Mouse (Mus musculus): Measurements from ENCODE around the gene Olfr1535.
A peak's percentile ranks its signal among the peaks of the same experiment; 100 is the strongest.

Gene Olfr1535

GRCm38 (mm10) chr13:21559793-21560192 is at the start of gene Olfr1535:
Gene Olfr1535, minus strand, starts transcription at chr13:21559893.
- no peak for DNase-seq (ENCODE audit: low spot score in 2 of 2)

DNA sequence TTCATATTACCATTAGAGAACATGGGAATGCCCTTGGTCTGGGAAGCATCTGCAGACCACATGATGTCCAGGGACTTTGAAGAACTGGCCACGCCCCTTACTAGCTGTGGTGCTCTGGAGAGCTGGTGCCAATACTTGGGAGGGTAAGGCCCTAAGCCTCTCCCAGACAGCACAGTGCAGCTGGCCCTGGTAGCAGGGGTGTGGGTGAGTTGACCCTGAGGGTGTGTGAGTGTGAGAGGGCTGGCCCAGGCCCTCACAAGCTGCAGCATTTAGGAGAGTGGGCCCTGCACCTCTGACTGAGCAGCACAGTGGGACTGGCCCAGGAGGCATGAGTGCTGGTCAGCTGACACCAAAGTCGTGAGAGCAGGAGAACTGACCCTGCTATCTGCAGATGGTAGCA is 31.9 kb upstream of the Olfr1535 start:
- no peak for DNase-seq (ENCODE audit: low spot score in 2 of 2)

- no peak for DNase-seq (ENCODE audit: low spot score in 2 of 2)
These were observed 22.0 kb upstream of the Olfr1535 start, which contains the start of gene Olfr1364 for GRCm38 (mm10) chr13:21581659-21582058. Gene Olfr1364, minus strand, starts transcription at chr13:21581759.

DNA sequence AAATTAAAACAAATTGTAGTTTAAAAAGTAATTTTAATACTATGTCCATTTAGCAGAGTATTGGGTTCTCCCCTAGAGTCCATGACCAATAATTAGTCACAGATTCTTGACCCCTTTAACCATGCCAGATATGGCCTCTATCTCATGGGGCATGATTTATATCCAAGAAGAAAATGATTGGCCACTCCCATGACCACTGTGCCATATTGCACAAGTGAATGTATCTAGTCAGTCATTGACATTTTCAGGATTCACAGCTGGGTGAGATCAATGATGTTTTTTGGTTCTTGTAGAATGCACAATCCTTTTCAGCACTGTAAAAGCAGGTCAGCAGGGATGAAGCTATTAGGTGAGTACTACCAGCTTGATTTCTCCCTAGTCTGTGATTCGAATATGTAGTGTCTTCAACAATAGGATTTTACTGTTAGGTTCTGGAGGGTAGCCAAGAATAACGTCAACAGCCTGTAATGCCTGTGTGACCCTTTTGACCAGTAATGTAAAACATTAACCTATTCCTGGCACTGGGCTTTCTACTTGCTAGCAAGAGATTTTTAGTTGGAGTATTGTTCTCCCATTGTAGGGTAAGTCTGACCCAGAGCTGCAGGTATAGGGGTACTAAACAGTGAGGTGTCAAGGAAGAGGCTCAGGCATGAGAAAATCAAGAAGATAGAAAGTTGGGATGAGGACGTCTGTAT is 9.1 kb downstream of the Olfr1535 start:
- DNase-seq (ENCODE audit: low spot score in 2 of 2) = no peak

- no peak for DNase-seq (ENCODE audit: low spot score in 2 of 2)
These were observed 10.2 kb downstream of the Olfr1535 start for GRCm38 (mm10) chr13:21549487-21549886.

DNA sequence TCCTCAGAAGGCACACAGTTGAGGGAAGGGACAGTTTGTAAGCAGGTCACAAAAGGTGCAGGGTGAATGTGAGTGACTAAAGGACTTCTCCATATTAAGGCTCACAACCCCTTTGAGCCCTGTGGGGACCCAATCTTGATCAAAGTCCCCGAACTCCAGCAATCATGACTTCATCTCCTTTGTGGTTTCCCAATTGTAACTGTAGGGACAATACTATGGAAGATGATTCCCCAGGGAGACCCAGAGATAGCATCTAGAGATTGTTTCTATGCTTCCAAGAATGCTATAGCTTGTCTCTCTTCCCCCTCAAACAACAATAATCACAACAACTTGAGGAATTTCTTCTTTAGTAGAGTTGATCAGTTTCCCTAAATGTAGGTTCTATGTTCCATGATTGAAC is 17.0 kb downstream of the Olfr1535 start, which contains the start of gene Olfr1366:
Gene Olfr1366, minus strand, starts transcription at position 101 of the 400 bp plus-strand sequence.
- DNase-seq (ENCODE audit: low spot score in 2 of 2) = no peak

GRCm38 (mm10) chr13:21530781-21531201 is 28.9 kb downstream of the Olfr1535 start, which contains the start of gene Zkscan8:
Gene Zkscan8, minus strand, starts transcription at chr13:21531120.
- peak; percentile 76 for DNase-seq (ENCODE audit: low spot score in 2 of 2)

DNA sequence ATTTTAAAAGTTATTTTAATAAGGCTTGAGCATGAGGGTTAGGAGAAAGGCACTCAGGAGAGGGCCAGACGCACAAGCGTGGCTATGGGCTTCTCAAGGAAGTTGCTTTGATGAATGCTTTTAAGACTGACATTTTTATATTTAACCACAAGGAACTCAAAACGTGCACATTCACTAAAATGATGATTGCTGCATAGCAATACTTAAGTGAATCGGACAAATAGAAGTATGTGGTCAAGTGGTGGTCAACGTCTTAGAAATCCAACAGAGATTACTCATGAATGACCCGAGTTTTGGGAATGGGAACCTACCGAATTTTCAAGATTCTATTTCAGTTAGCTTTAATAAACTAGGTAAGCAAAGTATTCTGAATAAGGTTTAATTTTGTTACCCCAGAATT is 29.6 kb downstream of the Olfr1535 start:
- no peak for DNase-seq (ENCODE audit: low spot score in 2 of 2)

DNA sequence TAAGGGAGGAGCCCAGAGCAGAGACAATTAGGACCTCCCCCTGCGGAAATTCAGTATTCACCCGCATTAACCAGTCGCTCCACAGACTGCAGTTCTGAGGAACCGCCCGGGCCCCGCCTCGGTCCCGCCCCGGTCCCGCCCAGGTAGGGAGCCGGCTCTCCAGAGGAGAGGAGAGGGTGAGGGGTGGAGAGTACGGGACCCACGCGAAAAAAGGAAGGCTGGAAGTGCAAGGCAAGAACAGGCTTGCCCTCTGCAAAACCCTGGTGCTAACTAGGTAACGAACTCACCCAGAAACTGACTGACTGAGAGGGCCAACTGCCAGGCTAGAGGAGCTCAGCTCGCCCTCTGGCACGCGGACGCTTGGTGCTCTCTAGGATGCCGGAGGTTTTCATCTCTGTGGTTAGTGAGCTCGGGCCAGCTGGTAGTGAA is 53.5 kb downstream of the Olfr1535 start:
- DNase-seq (ENCODE audit: low spot score in 2 of 2) = peak; percentile 63 to 65
